Mouse (Mus musculus): ENCODE data around the gene Sik3.

DNA sequence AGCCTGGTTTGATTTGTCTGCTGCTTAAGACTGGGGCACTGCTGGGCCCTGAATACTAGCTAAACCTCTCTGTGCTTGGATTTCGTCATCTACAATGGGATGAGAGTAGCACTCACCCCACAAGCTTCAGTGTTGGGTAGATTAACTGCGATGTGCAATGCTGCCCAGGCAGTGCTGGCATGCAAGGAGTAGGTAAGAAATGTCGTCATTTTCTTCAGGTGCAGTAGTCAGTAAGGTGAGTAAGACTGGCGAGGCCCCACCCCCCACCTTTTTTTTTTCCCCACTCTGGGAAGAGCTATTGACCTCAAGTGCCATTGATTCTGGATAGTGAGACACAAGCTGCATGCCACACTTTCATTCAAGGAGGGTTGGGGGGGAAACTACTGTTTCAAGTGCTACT is 3.8 kb downstream of the Sik3 start:
- TF ChIP-seq EP300 (IDR thresholded peaks at IDR 0.05; ENCODE audit: low read depth) (no peak), CTCF (IDR thresholded peaks at IDR 0.05; ENCODE audit: low read depth) (no peak)

Data from liver, postnatal 0 days (tissue).